Mouse (Mus musculus) midbrain, embryonic 13.5 days (tissue): ENCODE data around the gene Zc3h4. TPM values are rescaled to one million over a fixed set of nuclear protein-coding genes. Genes with fewer than 3 reads are reported as not detected.
"Not testable (repeated sequence)": the region's sequence is repeated elsewhere in the genome, so short reads cannot be mapped to it uniquely, and the experiment has no call there.

Experiments
- ATAC-seq: fragments of 200-750 bp; cut with Nextera tagmentation; 2 replicates; pipeline ENCODE4 v1.8.0; 2017; ENCODE audit warnings: mild to moderate bottlenecking, moderate TSS enrichment, moderate library complexity
- H3K27ac ChIP-seq: fragments of 300-500 bp; sonication (generic); 2 replicates; pipeline ENCODE4 v1.5.1; 2015; ENCODE audit warnings: inconsistent platforms, mild to moderate bottlenecking, moderate library complexity
- H3K27me3 ChIP-seq: fragments of 300-500 bp; sonication (generic); 2 replicates; pipeline ENCODE4 v1.6.1; 2015; ENCODE audit warnings: mild to moderate bottlenecking, inconsistent platforms
- H3K36me3 ChIP-seq: fragments of 300-500 bp; sonication (generic); 2 replicates; pipeline ENCODE4 v1.6.1; 2015; ENCODE audit warnings: mild to moderate bottlenecking, inconsistent platforms
- H3K4me1 ChIP-seq: fragments of 300-500 bp; sonication (generic); replicated peaks from 2 replicates; pipeline ENCODE4 v1.6.1; 2015; ENCODE audit warnings: inconsistent platforms
- H3K4me2 ChIP-seq: fragments of 300-500 bp; sonication (generic); replicated peaks from 2 replicates; pipeline ENCODE4 v1.6.1; 2015; ENCODE audit warnings: moderate library complexity, mild to moderate bottlenecking, inconsistent platforms
- H3K4me3 ChIP-seq: fragments of 300-500 bp; sonication (generic); replicated peaks from 2 replicates; pipeline ENCODE4 v1.5.1; 2015; ENCODE audit warnings: mild to moderate bottlenecking, inconsistent platforms
- H3K9ac ChIP-seq: fragments of 300-500 bp; sonication (generic); replicated peaks from 2 replicates; pipeline ENCODE4 v1.6.1; 2015; ENCODE audit warnings: mild to moderate bottlenecking, inconsistent platforms
- H3K9me3 ChIP-seq: fragments of 300-500 bp; sonication (generic); 2 replicates; pipeline ENCODE4 v1.6.1; 2016; ENCODE audit warnings: mild to moderate bottlenecking, inconsistent platforms
- WGBS: fragments of 180-500 bp; shearing (Covaris S2); methylation state at CpG from one replicate; pipeline ENCODE4 v1.1.7; 2015; 5-methylcytosine and 5-hydroxymethylcytosine counted together
- polyA plus RNA-seq: library from polyadenylated mRNA; unstranded; fragments of >200 nt; fragmentation: Nextera tagmentation; extraction: Ambion mirVana; gene quantifications from 2 replicates; pipeline ENCODE4 v1.2.1, GENCODE M21; 2015

The Zc3h4 gene
- polyA plus RNA-seq, 1 experiment from 2014 or later: 22.1 TPM

DNA sequence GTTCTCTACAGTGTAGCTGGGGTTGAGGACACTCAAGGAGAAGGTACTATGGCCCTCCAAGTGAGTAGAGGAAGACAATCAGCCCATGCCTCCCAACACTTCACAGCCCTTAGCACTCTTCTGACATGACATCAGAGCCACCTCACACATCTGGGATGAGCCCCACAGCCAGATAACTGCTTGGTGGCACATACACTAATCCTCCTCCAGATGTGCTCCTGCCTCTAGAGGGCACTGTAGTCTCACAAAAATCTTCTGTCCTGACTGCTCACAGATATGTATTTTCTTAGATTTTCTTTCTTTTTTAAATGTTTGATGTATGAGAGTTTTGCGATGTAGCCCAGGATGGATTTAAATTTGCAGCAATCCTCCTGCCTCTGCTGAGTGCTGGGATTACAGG lies 24.2 kb upstream of the Zc3h4 start:
- WGBS: 94% methylated on average over 1 of the region's 1 CpGs

GRCm38 (mm10) chr7:16387160-16388041 lies 13.3 kb upstream of the Zc3h4 start, which contains the start of gene Sae1:
Gene Sae1 (minus strand): TSS chr7:16387806.
- peaks cover 30% of the 10 kb centered on the region for H3K4me1 ChIP-seq
- H3K9me3 ChIP-seq: no peaks in the 10 kb centered on the region
- peak within 1 kb of the TSS; percentile 81 for H3K27ac ChIP-seq
- H3K36me3 ChIP-seq: 0 out of 2 replicates have a peak, but pooled peaks cover 19% of the 10 kb centered on the region
- H3K9ac ChIP-seq: peak within 1 kb of the TSS; percentile 95
- H3K4me2 ChIP-seq: peak within 1 kb of the TSS; percentile 83
- WGBS: 1% methylated on average over 56 of the region's 58 CpGs
- peak within 1 kb of the TSS; percentile 86 for H3K4me3 ChIP-seq
- ATAC-seq: peak; percentile 88
- H3K27me3 ChIP-seq: no peaks in the 10 kb centered on the region

More for the DNA sequence above, 24.2 kb upstream of the Zc3h4 start:
- Histone ChIP-seq H3K9ac (no peak overlapping the region), H3K4me2 (no peak overlapping the region), H3K36me3 (peaks cover 67% of the 10 kb centered on the region), H3K27ac (no peak overlapping the region), H3K9me3 (no peaks in the 10 kb centered on the region), H3K4me3 (no peak overlapping the region), H3K27me3 (no peaks in the 10 kb centered on the region), H3K4me1 (no peaks in the 10 kb centered on the region)
- ATAC-seq: no peak

- peaks cover 27% of the 10 kb centered on the region for H3K4me1 ChIP-seq
- H3K27me3 ChIP-seq, ATAC-seq, H3K36me3 ChIP-seq, H3K9me3 ChIP-seq, H3K9ac ChIP-seq, H3K27ac ChIP-seq, H3K4me3 ChIP-seq, H3K4me2 ChIP-seq: not testable (repeated sequence)
- WGBS: 86% methylated on average over 2 of the region's 2 CpGs
Measured at GRCm38 (mm10) chr7:16389942-16390341, 10.8 kb upstream of the Zc3h4 start.

DNA sequence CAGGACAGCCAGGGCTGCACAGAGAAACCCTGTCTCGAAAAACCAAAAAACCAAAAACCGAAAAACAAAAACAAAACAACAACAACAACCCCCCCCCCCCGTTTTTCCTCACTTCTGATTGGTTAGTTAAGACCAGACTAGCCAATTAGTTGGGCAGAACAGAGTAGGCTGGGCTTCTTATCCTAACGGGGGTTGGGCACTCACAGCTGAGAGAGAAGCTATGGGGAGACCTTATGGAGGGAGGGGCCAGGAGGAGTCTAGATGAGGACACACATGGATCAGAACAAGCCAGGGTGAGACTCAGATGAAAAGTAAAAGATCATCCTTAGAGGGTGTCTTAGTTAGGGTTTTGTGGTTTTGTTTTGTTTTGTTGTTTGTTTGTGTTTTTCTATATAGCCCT lies 7.8 kb upstream of the Zc3h4 start:
- no peaks in the 10 kb centered on the region for H3K27me3 ChIP-seq
- no peaks in the 10 kb centered on the region for H3K9me3 ChIP-seq
- no peak overlapping the region for H3K9ac ChIP-seq
- H3K27ac ChIP-seq: no peak overlapping the region
- WGBS: 68% methylated on average over 4 of the region's 4 CpGs
- no peaks in the 10 kb centered on the region for H3K36me3 ChIP-seq
- no peak for ATAC-seq
- H3K4me3 ChIP-seq: no peak overlapping the region
- peaks cover 4% of the 10 kb centered on the region; the same call in 1 of the 2 replicates for H3K4me1 ChIP-seq
- H3K4me2 ChIP-seq: no peak overlapping the region

GRCm38 (mm10) chr7:16395944-16396343 lies 4.8 kb upstream of the Zc3h4 start:
- peaks cover 9% of the 10 kb centered on the region for H3K4me1 ChIP-seq
- H3K27me3 ChIP-seq: no peaks in the 10 kb centered on the region
- no peak overlapping the region for H3K9ac ChIP-seq
- no peaks in the 10 kb centered on the region for H3K9me3 ChIP-seq
- 0% methylated on average over 2 of the region's 2 CpGs for WGBS
- no peaks in the 10 kb centered on the region for H3K36me3 ChIP-seq
- H3K27ac ChIP-seq: no peak overlapping the region
- H3K4me2 ChIP-seq: no peak overlapping the region
- no peak overlapping the region for H3K4me3 ChIP-seq
- ATAC-seq: no peak

DNA sequence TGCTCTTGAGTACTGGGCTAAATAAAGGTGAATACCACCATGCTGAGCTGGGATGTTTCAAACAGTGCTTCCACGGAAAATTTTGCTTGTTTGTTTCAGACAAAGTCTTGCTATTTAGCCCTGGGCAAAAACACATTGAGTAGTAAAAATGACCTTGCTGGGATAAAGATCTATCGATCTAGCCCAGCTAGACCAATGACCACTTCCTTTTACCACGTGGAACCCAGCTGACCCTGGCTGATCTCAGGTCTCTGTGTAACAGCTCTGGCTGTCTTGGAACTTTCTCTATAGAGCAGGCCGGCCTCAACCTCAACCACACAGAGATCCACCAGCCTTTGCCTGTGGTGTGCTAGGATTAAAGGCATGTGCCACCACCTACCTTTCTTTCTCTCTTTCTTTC lies 3.2 kb upstream of the Zc3h4 start:
- no peaks in the 10 kb centered on the region for H3K27me3 ChIP-seq
- 90% methylated on average over 4 of the region's 4 CpGs for WGBS
- H3K4me3 ChIP-seq: no peak overlapping the region
- no peak overlapping the region for H3K4me2 ChIP-seq
- peaks cover 9% of the 10 kb centered on the region for H3K4me1 ChIP-seq
- no peaks in the 10 kb centered on the region for H3K36me3 ChIP-seq
- no peaks in the 10 kb centered on the region for H3K9me3 ChIP-seq
- H3K27ac ChIP-seq: no peak overlapping the region
- H3K9ac ChIP-seq: no peak overlapping the region
- ATAC-seq: no peak

DNA sequence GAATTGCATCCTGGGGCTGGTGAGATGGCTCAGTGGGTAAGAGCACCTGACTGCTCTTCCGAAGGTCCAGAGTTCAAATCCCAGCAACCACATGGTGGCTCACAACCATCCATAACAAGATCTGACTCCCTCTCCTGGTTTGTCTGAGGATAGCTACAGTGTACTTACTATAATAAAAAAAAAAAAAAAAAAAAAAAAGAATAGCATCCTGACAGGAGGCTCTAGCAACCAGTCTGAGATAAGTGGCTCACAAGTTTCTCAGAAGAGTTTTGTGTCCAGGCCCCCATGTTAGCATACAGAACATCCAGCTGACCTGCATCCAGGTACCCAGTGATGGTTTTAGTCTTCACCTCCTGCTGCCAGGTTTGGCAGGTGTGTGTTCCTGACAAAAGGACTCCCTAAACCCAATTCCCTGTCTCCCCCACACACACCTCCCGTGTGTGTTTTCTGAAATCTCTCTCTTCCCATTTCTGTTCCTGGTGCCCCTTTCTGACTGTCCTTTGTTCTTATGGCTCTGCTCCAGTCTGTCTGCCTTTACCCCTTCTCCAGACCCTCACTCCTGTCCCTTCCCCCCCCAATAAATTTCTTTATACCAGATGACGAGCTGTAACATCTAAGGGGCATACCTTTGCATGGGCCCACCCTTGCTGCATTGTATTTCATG lies 2.2 kb upstream of the Zc3h4 start:
- Histone ChIP-seq H3K4me3 (peak overlapping the region; percentile 82), H3K27ac (peak overlapping the region; percentile 100), H3K27me3 (no peaks in the 10 kb centered on the region), H3K4me2 (peak overlapping the region; percentile 90), H3K4me1 (peaks cover 13% of the 10 kb centered on the region), H3K9me3 (no peaks in the 10 kb centered on the region), H3K36me3 (no peaks in the 10 kb centered on the region), H3K9ac (peak overlapping the region; percentile 63)
- WGBS: 55% methylated on average over 3 of the region's 3 CpGs
- no peak for ATAC-seq

DNA sequence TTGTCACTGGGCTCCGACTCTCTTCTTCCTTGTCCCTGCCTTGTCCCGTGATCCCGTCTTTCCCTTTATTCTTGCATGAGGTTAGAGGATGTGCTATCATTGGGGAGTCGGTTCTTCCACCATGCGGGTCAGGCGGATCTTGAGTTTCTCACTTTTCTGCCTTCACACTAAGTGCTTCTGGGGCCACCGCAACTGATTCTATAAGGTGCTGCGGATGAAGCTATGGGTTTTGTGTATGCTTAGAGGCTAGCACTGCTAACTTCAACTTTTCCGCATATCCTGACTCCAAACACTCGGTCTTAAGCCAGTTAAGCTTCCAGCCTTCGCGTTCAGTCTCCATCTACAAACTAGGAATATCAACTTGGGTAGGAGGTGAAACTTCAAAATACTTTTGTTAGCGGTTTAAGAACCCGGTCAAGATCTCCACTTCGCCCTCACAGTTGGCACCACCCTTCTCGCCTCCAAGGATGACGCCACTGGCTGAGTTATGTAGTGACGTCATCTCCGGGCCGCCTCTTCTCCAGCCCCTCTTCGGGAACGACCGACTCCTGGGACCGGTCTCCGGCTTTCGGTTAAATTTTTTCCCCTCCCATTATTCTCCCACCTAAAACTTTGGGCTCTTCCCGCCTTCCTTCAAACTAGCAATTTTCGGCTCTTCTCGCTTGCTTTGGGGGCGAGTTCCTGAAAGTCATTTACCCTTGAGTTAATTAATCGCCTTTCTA lies 1.5 kb upstream of the Zc3h4 start:
- Histone ChIP-seq H3K4me2 (peak overlapping the region; percentile 90), H3K9ac (peak overlapping the region; percentile 63), H3K27me3 (no peaks in the 10 kb centered on the region), H3K36me3 (no peaks in the 10 kb centered on the region), H3K4me3 (peak overlapping the region; percentile 82), H3K4me1 (peaks cover 19% of the 10 kb centered on the region), H3K27ac (peak overlapping the region; percentile 100), H3K9me3 (no peaks in the 10 kb centered on the region)
- WGBS: under 1% methylated on average over 31 of the region's 31 CpGs
- peak; percentile 74 for ATAC-seq

DNA sequence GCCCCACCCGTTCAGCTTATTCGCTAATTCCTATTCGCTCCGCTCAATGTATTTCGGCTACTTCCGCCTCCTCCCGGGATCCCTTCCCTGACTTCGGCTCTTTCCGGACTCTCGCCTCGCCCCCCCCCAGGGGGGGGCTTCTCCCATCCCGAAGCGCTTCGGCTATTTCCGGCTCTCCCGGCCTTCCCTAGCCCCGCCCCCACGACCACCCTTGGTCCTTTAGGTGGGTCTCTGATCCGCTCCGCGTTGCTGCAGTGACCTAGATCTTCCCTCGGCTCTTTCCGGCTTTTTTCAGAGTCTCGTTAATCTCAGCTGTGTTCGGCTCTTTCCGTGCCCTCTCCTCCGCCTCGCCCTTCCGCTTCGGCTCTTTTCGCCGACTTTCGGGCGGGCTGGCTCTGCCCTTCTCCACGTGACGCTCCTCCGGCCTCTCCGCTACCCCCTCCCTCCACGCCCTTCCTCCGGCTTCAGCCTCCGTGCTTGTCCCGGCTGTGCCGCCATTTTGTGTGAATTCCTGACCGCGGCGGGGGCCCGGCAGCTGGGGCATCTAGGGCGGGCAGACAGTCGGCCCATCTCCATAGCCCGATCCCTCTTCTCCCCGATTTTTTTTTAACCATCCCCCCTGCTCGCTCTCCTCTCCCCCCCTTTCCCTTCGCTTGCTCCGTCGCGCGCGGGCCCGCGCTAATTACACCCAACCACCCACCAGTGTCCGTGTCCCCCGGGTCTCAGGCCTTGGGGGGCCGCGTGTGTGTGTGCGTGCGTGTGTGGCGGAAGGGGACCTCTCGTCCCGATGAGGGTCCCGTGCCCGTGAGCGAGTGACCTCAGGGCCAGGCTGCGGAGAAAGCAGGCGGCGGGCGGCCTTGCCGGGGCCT lies 656 bp upstream of the Zc3h4 start:
- ATAC-seq: peak; percentile 96
- H3K36me3 ChIP-seq: no peaks in the 10 kb centered on the region
- H3K27ac ChIP-seq: peak overlapping the region; percentile 100
- peak overlapping the region; percentile 100 for H3K9ac ChIP-seq
- under 1% methylated on average over 77 of the region's 77 CpGs for WGBS
- no peaks in the 10 kb centered on the region for H3K27me3 ChIP-seq
- no peaks in the 10 kb centered on the region for H3K9me3 ChIP-seq
- peaks cover 27% of the 10 kb centered on the region for H3K4me1 ChIP-seq
- peak overlapping the region; percentile 90 for H3K4me2 ChIP-seq
- peak overlapping the region; percentile 82 for H3K4me3 ChIP-seq

GRCm38 (mm10) chr7:16401991-16402431 lies 1.3 kb downstream of the Zc3h4 start:
- Histone ChIP-seq H3K9me3 (no peaks in the 10 kb centered on the region), H3K4me3 (peak overlapping the region; percentile 82), H3K4me2 (peak overlapping the region; percentile 90), H3K36me3 (no peaks in the 10 kb centered on the region), H3K27ac (peak overlapping the region; percentile 100), H3K4me1 (peaks cover 43% of the 10 kb centered on the region), H3K9ac (peak overlapping the region; percentile 100), H3K27me3 (no peaks in the 10 kb centered on the region)
- no peak for ATAC-seq
- WGBS: under 1% methylated on average over 17 of the region's 17 CpGs

GRCm38 (mm10) chr7:16402449-16402848 lies 1.7 kb downstream of the Zc3h4 start:
- H3K4me3 ChIP-seq: peak overlapping the region; percentile 82
- peak overlapping the region; percentile 100 for H3K27ac ChIP-seq
- peaks cover 44% of the 10 kb centered on the region for H3K4me1 ChIP-seq
- ATAC-seq: no peak
- H3K27me3 ChIP-seq: no peaks in the 10 kb centered on the region
- no peaks in the 10 kb centered on the region for H3K36me3 ChIP-seq
- H3K9me3 ChIP-seq: no peaks in the 10 kb centered on the region
- under 1% methylated on average over 9 of the region's 9 CpGs for WGBS
- peak overlapping the region; percentile 100 for H3K9ac ChIP-seq
- H3K4me2 ChIP-seq: peak overlapping the region; percentile 90
